Mouse (Mus musculus) megakaryocyte, embryonic 14.5 days (primary cell): ENCODE measurements around the gene Fga. TPM values are rescaled to one million over a fixed set of nuclear protein-coding genes. Genes with fewer than 3 reads are reported as not detected.

Experiments
- H3K27me3 ChIP-seq: replicated peaks from 2 replicates; pipeline ENCODE3; 2012; ENCODE audit warnings: inconsistent platforms
- H3K36me3 ChIP-seq: replicated peaks from 2 replicates; pipeline ENCODE3; 2012; ENCODE audit warnings: low read length, inconsistent platforms, mixed read lengths
- H3K4me1 ChIP-seq: 2 replicates; pipeline ENCODE4 v1.6.1; 2012; ENCODE audit warnings: inconsistent platforms
- H3K4me3 ChIP-seq: replicated peaks from 2 replicates; pipeline ENCODE3; 2012; ENCODE audit warnings: moderate library complexity, mild to moderate bottlenecking, inconsistent platforms
- H3K9me3 ChIP-seq: 2 replicates; pipeline ENCODE4 v1.6.1; 2012; ENCODE audit warnings: inconsistent platforms
- FLI1 ChIP-seq: IDR thresholded peaks from 2 replicates; pipeline ENCODE4 v1.6.1; 2012; ENCODE audit warnings: low read length, inconsistent platforms, mixed read lengths
- GATA1 ChIP-seq: IDR thresholded peaks from 3 replicates; pipeline ENCODE4 v1.6.1; 2012; ENCODE audit warnings: mixed read lengths, low read length, inconsistent platforms, borderline replicate concordance
- polyA plus RNA-seq: library from polyadenylated mRNA; stranded (reverse); fragments of >175 nt; gene quantifications from 2 replicates; pipeline ENCODE4 v1.2.3, GENCODE M21; 2012; ENCODE audit warnings: low replicate concordance; ENCODE audit not compliant: insufficient read depth

Fga gene
- polyA plus RNA-seq, 1 experiment = not detected

DNA sequence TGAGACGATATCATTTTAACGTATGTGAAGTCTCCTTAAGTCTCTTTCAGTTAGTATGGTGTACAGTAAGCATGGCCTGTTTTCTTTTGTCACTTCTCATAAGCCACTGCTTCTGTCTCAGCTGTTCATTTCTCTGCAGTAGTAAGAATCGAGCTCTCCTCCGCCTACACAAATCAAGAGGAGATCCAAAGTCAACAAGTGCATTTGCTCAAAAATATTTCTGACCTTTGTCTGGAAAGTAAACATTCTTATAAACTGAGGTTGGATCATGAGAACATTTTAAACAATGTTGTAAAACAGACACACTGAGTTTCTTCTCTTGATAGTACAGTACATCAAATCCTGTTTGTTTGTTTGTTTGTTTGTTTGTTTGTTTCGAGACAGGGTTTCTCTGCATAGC lies 24.8 kb downstream of the Fga start:
- H3K27me3 ChIP-seq = peaks cover 4% of the 10 kb centered on the region
- H3K9me3 ChIP-seq = no peaks in the 10 kb centered on the region
- H3K4me1 ChIP-seq = peaks cover 13% of the 10 kb centered on the region
- H3K4me3 ChIP-seq = no peak overlapping the region
- H3K36me3 ChIP-seq = no peaks in the 10 kb centered on the region
- TF ChIP-seq FLI1 = no peak
- no peak for TF ChIP-seq GATA1

DNA sequence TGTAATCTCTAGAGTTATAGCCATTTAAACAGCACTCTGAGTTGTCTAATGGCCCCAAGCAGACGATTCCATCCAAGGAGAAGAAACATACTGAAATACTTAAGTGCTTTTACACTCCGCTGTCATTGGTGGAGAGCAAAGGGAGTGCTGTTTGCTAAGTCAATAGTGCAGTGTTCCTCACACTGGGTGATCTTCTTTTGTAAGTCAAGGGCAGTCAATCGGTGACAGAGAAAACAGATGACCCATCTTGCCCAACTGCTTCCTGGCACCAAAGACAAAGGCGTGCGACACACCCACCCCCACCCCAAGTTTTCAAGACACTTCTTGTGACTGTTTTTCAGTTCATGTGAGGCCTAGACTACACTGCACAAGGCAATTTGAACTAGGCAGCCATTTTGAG lies 26.2 kb downstream of the Fga start:
- TF ChIP-seq GATA1 = no peak
- TF ChIP-seq FLI1 = no peak
- H3K4me3 ChIP-seq = no peak overlapping the region
- no peaks in the 10 kb centered on the region for H3K27me3 ChIP-seq
- H3K9me3 ChIP-seq = no peaks in the 10 kb centered on the region
- H3K36me3 ChIP-seq = peaks cover 6% of the 10 kb centered on the region
- H3K4me1 ChIP-seq = peaks cover 27% of the 10 kb centered on the region

DNA sequence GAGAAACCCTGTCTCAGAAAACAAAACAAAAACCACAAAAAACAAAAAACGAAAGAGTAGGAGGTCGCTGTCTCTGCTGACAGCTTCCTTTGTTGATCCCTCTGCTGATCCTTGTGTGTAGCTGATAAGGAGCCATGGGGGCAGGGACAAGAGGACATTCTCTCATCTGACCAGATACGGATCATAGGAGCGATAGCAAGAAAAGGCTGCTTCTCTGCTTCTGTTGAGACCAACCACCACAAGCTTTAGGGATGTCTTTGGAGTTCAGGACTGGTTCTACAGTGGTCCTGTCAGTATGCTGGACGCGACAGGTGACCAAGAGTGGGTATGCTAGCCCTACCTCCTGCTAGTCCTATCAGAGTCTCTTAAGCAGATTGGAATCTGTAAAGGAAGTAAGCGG lies 27.2 kb downstream of the Fga start:
- Histone ChIP-seq H3K4me3 (no peak overlapping the region), H3K27me3 (no peaks in the 10 kb centered on the region), H3K4me1 (peaks cover 28% of the 10 kb centered on the region), H3K9me3 (no peaks in the 10 kb centered on the region), H3K36me3 (peaks cover 13% of the 10 kb centered on the region)
- no peak for TF ChIP-seq GATA1
- TF ChIP-seq FLI1 = no peak

DNA sequence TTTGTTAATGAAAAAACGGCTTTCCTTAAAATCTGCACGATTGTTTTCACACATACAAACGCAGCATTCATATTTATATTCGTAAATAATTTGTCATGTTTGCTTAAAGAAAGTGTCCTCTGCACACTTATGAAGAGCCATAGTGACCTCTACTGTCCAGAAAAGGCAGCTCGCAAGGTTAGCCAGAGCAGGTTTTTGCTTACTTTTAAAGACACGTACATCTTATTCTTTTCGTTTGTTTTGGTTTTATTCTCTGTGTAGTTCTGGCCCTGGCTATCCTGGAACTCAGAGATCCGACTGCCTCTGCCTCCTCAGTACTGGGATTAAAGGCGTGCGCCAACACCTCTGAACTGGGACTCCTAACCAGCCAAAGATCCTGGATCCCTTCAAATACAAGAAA lies 27.9 kb downstream of the Fga start:
- TF ChIP-seq FLI1 (no peak), GATA1 (no peak)
- Histone ChIP-seq H3K27me3 (no peaks in the 10 kb centered on the region), H3K4me1 (peaks cover 28% of the 10 kb centered on the region), H3K9me3 (no peaks in the 10 kb centered on the region), H3K36me3 (peaks cover 19% of the 10 kb centered on the region), H3K4me3 (peak overlapping the region; percentile 67)

DNA sequence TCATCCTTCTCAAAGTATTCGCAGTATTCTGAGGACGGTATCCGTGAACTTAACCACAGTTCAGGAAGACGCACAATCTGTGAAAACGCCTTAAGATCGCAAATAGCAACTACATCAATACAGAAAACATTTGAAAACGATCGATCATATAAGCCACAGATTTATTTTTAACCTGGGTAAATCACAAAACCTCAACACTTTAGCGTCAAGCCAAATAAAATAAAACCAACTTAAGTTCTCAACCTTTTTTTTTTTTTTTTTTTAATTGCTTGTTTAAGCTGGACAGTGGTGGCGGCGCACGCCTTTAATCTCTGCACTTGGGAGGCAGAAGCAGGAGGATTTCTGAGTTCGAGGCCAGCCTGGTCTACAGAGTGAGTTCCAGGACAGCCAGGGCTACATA lies 28.9 kb downstream of the Fga start:
- Histone ChIP-seq H3K36me3 (peaks cover 29% of the 10 kb centered on the region), H3K9me3 (no peaks in the 10 kb centered on the region), H3K4me1 (peaks cover 28% of the 10 kb centered on the region), H3K4me3 (peak overlapping the region; percentile 100), H3K27me3 (no peaks in the 10 kb centered on the region)
- no peak for TF ChIP-seq FLI1
- TF ChIP-seq GATA1 = no peak

GRCm38 (mm10) chr3:83055281-83056038 lies 29.6 kb downstream of the Fga start, which contains the start of gene Plrg1:
Plrg1 (plus strand) TSS chr3:83055522.
- H3K9me3 ChIP-seq = no peaks in the 10 kb centered on the region
- TF ChIP-seq GATA1 (no peak), FLI1 (no peak)
- peak within 1 kb of the TSS; percentile 100 for H3K4me3 ChIP-seq
- H3K36me3 ChIP-seq = peaks cover 36% of the 10 kb centered on the region
- H3K27me3 ChIP-seq = no peaks in the 10 kb centered on the region
- H3K4me1 ChIP-seq = peaks cover 28% of the 10 kb centered on the region

GRCm38 (mm10) chr3:83057046-83057445 lies 31.2 kb downstream of the Fga start:
- H3K4me3 ChIP-seq = no peak overlapping the region
- TF ChIP-seq FLI1 = no peak
- TF ChIP-seq GATA1 = no peak
- peaks cover 28% of the 10 kb centered on the region for H3K4me1 ChIP-seq
- H3K27me3 ChIP-seq = no peaks in the 10 kb centered on the region
- H3K9me3 ChIP-seq = no peaks in the 10 kb centered on the region
- H3K36me3 ChIP-seq = peaks cover 52% of the 10 kb centered on the region

- peaks cover 88% of the 10 kb centered on the region for H3K36me3 ChIP-seq
- no peaks in the 10 kb centered on the region for H3K27me3 ChIP-seq
- H3K4me1 ChIP-seq = peaks cover 7% of the 10 kb centered on the region
- H3K4me3 ChIP-seq = no peak overlapping the region
- no peaks in the 10 kb centered on the region for H3K9me3 ChIP-seq
- TF ChIP-seq GATA1 (no peak), FLI1 (no peak)
Observed at GRCm38 (mm10) chr3:83067920-83068319, 42.0 kb downstream of the Fga start.

- Histone ChIP-seq H3K36me3 (peaks cover 87% of the 10 kb centered on the region), H3K4me3 (no peak overlapping the region), H3K9me3 (no peaks in the 10 kb centered on the region), H3K4me1 (peaks cover 7% of the 10 kb centered on the region), H3K27me3 (no peaks in the 10 kb centered on the region)
- TF ChIP-seq GATA1 (no peak), FLI1 (no peak)
Observed at GRCm38 (mm10) chr3:83068869-83069268, 43.0 kb downstream of the Fga start.

DNA sequence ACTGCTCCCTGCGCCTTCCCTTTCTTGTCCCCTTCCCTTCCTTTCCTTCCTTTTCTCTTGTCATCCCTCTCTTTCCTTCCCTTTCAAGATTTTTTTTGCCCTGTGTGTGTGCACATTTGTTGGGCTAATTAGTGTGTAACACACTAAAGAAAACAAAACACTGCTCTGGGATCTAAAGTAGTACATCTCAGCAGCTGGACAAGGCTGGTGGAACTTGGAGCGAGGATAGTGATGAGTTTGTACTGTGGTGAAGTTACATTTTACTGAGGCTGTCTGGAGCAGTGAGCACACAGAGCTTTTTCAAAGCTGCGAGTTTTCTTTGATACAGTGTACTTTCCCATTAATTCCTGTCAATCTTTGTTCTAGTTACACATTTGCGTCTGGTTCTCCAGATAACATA lies 44.4 kb downstream of the Fga start:
- peaks cover 82% of the 10 kb centered on the region for H3K36me3 ChIP-seq
- peaks cover 7% of the 10 kb centered on the region for H3K4me1 ChIP-seq
- H3K27me3 ChIP-seq = no peaks in the 10 kb centered on the region
- no peak for TF ChIP-seq GATA1
- TF ChIP-seq FLI1 = no peak
- H3K4me3 ChIP-seq = no peak overlapping the region
- H3K9me3 ChIP-seq = no peaks in the 10 kb centered on the region
